Mouse (Mus musculus) ZHBTc4 (cell line): ENCODE data around the gene Ifnz.
"Not testable (repeated sequence)": the region's sequence is repeated elsewhere in the genome, so short reads cannot be mapped to it uniquely, and the experiment has no call there.

Experiments used
- DNase-seq: peaks from one replicate; pipeline ENCODE4 v3.0.0-alpha.2; 2011; ENCODE audit warnings: low read depth, low spot score

Ifnz gene

GRCm38 (mm10) chr4:88781831-88782230, at the start of gene Ifnz:
Gene Ifnz (plus strand): TSS chr4:88782131.
- DNase-seq: not testable (repeated sequence)

GRCm38 (mm10) chr4:88738480-88738879, 43.5 kb upstream of the Ifnz start:
- DNase-seq: peak; percentile 78

- no peak for DNase-seq
Observed at GRCm38 (mm10) chr4:88739036-88739435, 42.9 kb upstream of the Ifnz start.

- no peak for DNase-seq
Observed at GRCm38 (mm10) chr4:88741426-88741825, 40.5 kb upstream of the Ifnz start.

- DNase-seq: no peak
Observed at GRCm38 (mm10) chr4:88742771-88743371, 39.1 kb upstream of the Ifnz start.

- DNase-seq: no peak
Observed at GRCm38 (mm10) chr4:88744207-88744606, 37.7 kb upstream of the Ifnz start.

GRCm38 (mm10) chr4:88749926-88750325, 32.0 kb upstream of the Ifnz start:
- no peak for DNase-seq

- DNase-seq: not testable (repeated sequence)
Observed at GRCm38 (mm10) chr4:88754818-88755340, 27.1 kb upstream of the Ifnz start, which contains the start of gene Gm13271. Gene Gm13271 (plus strand): TSS chr4:88754868.

- not testable (repeated sequence) for DNase-seq
Observed at GRCm38 (mm10) chr4:88756581-88757513, 25.1 kb upstream of the Ifnz start.

- DNase-seq: not testable (repeated sequence)
Observed at GRCm38 (mm10) chr4:88757628-88758031, 24.3 kb upstream of the Ifnz start.

GRCm38 (mm10) chr4:88758751-88759150, 23.2 kb upstream of the Ifnz start:
- DNase-seq: not testable (repeated sequence)

GRCm38 (mm10) chr4:88759610-88760268, 22.2 kb upstream of the Ifnz start, which contains the start of gene Gm13283:
Gene Gm13283 (plus strand): TSS chr4:88760119.
- DNase-seq: not testable (repeated sequence)

GRCm38 (mm10) chr4:88760431-88760830, 21.5 kb upstream of the Ifnz start:
- DNase-seq: not testable (repeated sequence)

- not testable (repeated sequence) for DNase-seq
Observed at GRCm38 (mm10) chr4:88761776-88762175, 20.2 kb upstream of the Ifnz start.

GRCm38 (mm10) chr4:88762341-88762740, 19.6 kb upstream of the Ifnz start:
- not testable (repeated sequence) for DNase-seq

GRCm38 (mm10) chr4:88763384-88764018, 18.4 kb upstream of the Ifnz start:
- DNase-seq: not testable (repeated sequence)

GRCm38 (mm10) chr4:88773534-88773933, 8.4 kb upstream of the Ifnz start, which contains the start of gene Gm13290:
Gene Gm13290 (plus strand): TSS chr4:88773834.
- not testable (repeated sequence) for DNase-seq

GRCm38 (mm10) chr4:88776622-88777021, 5.3 kb upstream of the Ifnz start, which contains the start of gene Gm13289:
Gene Gm13289 (plus strand): TSS chr4:88776922.
- not testable (repeated sequence) for DNase-seq

GRCm38 (mm10) chr4:88779550-88779949, 2.4 kb upstream of the Ifnz start, which contains the start of gene Gm13272:
Gene Gm13272 (plus strand): TSS chr4:88779850.
- not testable (repeated sequence) for DNase-seq

GRCm38 (mm10) chr4:88780320-88780719, 1.6 kb upstream of the Ifnz start:
- not testable (repeated sequence) for DNase-seq

- DNase-seq: not testable (repeated sequence)
Observed at GRCm38 (mm10) chr4:88782335-88782734, 404 bp downstream of the Ifnz start.
